Mouse (Mus musculus): ENCODE measurements around the gene Msmo1.

DNA sequence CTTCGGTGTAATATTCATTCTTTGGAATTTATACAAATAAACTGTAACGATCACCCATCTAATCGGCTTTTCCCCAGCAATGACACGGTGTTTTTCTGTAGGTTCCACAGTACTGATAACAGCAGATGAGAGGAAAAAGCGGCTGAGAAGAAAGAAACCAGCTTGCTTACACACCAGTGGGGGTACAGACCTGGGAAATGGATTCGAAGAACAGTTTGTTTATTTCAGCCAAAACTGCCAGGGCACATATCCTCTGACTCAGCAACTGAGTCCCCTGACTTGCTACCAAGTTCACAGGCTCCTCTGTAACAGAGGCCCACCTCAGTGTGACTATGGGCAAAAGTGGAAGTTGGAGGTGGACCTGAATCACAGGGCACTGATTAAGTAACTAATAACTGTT is 48.4 kb upstream of the Msmo1 start:
- TF ChIP-seq GATA1 (IDR thresholded peaks at IDR 0.05; ENCODE audit: borderline replicate concordance, low read length) (no peak), FLI1 (IDR thresholded peaks at IDR 0.05; ENCODE audit: low read length) (no peak)

Data from megakaryocyte, embryonic 14.5 days (primary cell).